Mouse (Mus musculus): ENCODE measurements around the gene Lin7b. TPM values are rescaled to one million over a fixed set of nuclear protein-coding genes. Genes with fewer than 3 reads are reported as not detected.
A peak's percentile ranks its signal among the peaks of the same experiment; 100 is the strongest.
"Not testable (repeated sequence)": the region's sequence is repeated elsewhere in the genome, so short reads cannot be mapped to it uniquely, and the experiment has no call there.

Lin7b gene
- total RNA-seq, 2 experiments from 2014 or later, result 0.86 to 1.1 TPM

GRCm38 (mm10) chr7:45396337-45396775 is 26.0 kb upstream of the Lin7b start:
- not testable (repeated sequence) for DNase-seq (ENCODE audit: low spot score in 2 of 2)

GRCm38 (mm10) chr7:45395578-45396336 is 25.4 kb upstream of the Lin7b start, which contains the start of gene Snrnp70:
Snrnp70 (minus strand) TSS chr7:45395742.
- DNase-seq (ENCODE audit: low spot score in 2 of 2), result peak; percentile 100

- DNase-seq (ENCODE audit: low spot score in 2 of 2), result no peak
Measured at GRCm38 (mm10) chr7:45395129-45395541, 24.8 kb upstream of the Lin7b start.

- DNase-seq (ENCODE audit: low spot score in 2 of 2), result no peak
Measured at GRCm38 (mm10) chr7:45386077-45386476, 15.7 kb upstream of the Lin7b start.

GRCm38 (mm10) chr7:45376057-45376456 is 5.7 kb upstream of the Lin7b start:
- no peak for DNase-seq (ENCODE audit: low spot score in 2 of 2)

GRCm38 (mm10) chr7:45374620-45375019 is 4.2 kb upstream of the Lin7b start:
- DNase-seq (ENCODE audit: low spot score in 2 of 2), result no peak

GRCm38 (mm10) chr7:45372371-45372770 is 2.0 kb upstream of the Lin7b start:
- DNase-seq (ENCODE audit: low spot score in 2 of 2), result no peak

GRCm38 (mm10) chr7:45369836-45370474 is 428 bp downstream of the Lin7b start:
- DNase-seq (ENCODE audit: low spot score in 2 of 2), result no peak

- no peak for DNase-seq (ENCODE audit: low spot score in 2 of 2)
Measured at GRCm38 (mm10) chr7:45369022-45369745, 1.2 kb downstream of the Lin7b start.

- no peak for DNase-seq (ENCODE audit: low spot score in 2 of 2)
Measured at GRCm38 (mm10) chr7:45368178-45368577, 2.2 kb downstream of the Lin7b start.

GRCm38 (mm10) chr7:45367020-45367880 is 3.1 kb downstream of the Lin7b start:
- DNase-seq (ENCODE audit: low spot score in 2 of 2), result peak; percentile 96 to 97

GRCm38 (mm10) chr7:45366652-45367019 is 3.7 kb downstream of the Lin7b start, which contains the start of gene Ppfia3:
Ppfia3 (minus strand) TSS chr7:45367019.
- peak in 1 of 2 experiments; percentile 30 for DNase-seq (ENCODE audit: low spot score in 2 of 2)

- DNase-seq (ENCODE audit: low spot score in 2 of 2), result peak in 1 of 2 experiments; percentile 67
Measured at GRCm38 (mm10) chr7:45365742-45366651, 4.4 kb downstream of the Lin7b start.

GRCm38 (mm10) chr7:45363983-45364382 is 6.4 kb downstream of the Lin7b start:
- DNase-seq (ENCODE audit: low spot score in 2 of 2), result no peak

- DNase-seq (ENCODE audit: low spot score in 2 of 2), result no peak
Measured at GRCm38 (mm10) chr7:45362801-45363200, 7.6 kb downstream of the Lin7b start.

GRCm38 (mm10) chr7:45361243-45361804 is 9.1 kb downstream of the Lin7b start:
- DNase-seq (ENCODE audit: low spot score in 2 of 2), result peak in 1 of 2 experiments; percentile 61

GRCm38 (mm10) chr7:45360404-45361125 is 9.8 kb downstream of the Lin7b start:
- no peak for DNase-seq (ENCODE audit: low spot score in 2 of 2)

- DNase-seq (ENCODE audit: low spot score in 2 of 2), result not testable (repeated sequence)
Measured at GRCm38 (mm10) chr7:45359081-45359480, 11.3 kb downstream of the Lin7b start.

- DNase-seq (ENCODE audit: low spot score in 2 of 2), result no peak
Measured at GRCm38 (mm10) chr7:45356087-45356486, 14.3 kb downstream of the Lin7b start.
